Mouse (Mus musculus) intestine, postnatal 0 days (tissue): ENCODE data around the gene Pax5. TPM values are rescaled to one million over a fixed set of nuclear protein-coding genes. Genes with fewer than 3 reads are reported as not detected.

Experiments
- ATAC-seq: fragments of 200-750 bp; cut with Nextera tagmentation; 2 replicates; pipeline ENCODE4 v1.8.0; 2017; ENCODE audit warnings: mild to moderate bottlenecking, moderate TSS enrichment, moderate library complexity
- H3K27ac ChIP-seq: fragments of 300-500 bp; sonication (generic); 2 replicates; pipeline ENCODE4 v1.5.1; 2014; ENCODE audit warnings: mild to moderate bottlenecking, low read depth, low read length, moderate library complexity
- H3K27me3 ChIP-seq: fragments of 300-500 bp; sonication (generic); replicated peaks from 2 replicates; pipeline ENCODE4 v1.6.1; 2014; ENCODE audit warnings: low read length, mixed read lengths; ENCODE audit not compliant: control insufficient read depth, insufficient read depth
- H3K36me3 ChIP-seq: fragments of 300-500 bp; sonication (generic); 2 replicates; pipeline ENCODE4 v1.6.1; 2014; ENCODE audit warnings: mild to moderate bottlenecking, moderate library complexity; ENCODE audit not compliant: control insufficient read depth, insufficient read depth
- H3K4me1 ChIP-seq: fragments of 300-500 bp; sonication (generic); replicated peaks from 2 replicates; pipeline ENCODE4 v1.6.1; 2014; ENCODE audit warnings: antibody characterized with exemption, low read length, mixed read lengths; ENCODE audit not compliant: control insufficient read depth, insufficient read depth
- H3K4me2 ChIP-seq: fragments of 300-500 bp; sonication (generic); replicated peaks from 2 replicates; pipeline ENCODE4 v1.6.1; 2014; ENCODE audit warnings: low read depth, mild to moderate bottlenecking, moderate library complexity
- H3K4me3 ChIP-seq: fragments of 300-500 bp; sonication (generic); 2 replicates; pipeline ENCODE4 v1.5.1; 2014; ENCODE audit warnings: low read depth, low read length
- H3K9ac ChIP-seq: fragments of 300-500 bp; sonication (generic); 2 replicates; pipeline ENCODE4 v1.6.1; 2014; ENCODE audit warnings: mild to moderate bottlenecking, low read depth, low read length
- H3K9me3 ChIP-seq: fragments of 300-500 bp; sonication (generic); 2 replicates; pipeline ENCODE4 v1.6.1; 2016; ENCODE audit warnings: mixed run types; ENCODE audit not compliant: control insufficient read depth
- CTCF ChIP-seq: sonication (generic); IDR thresholded peaks from 2 replicates; pipeline ENCODE4 v1.5.1; 2016; ENCODE audit warnings: low read depth, mild to moderate bottlenecking, control low read depth, antibody characterized with exemption, moderate library complexity
- WGBS: fragments of 180-500 bp; shearing (Covaris S2); extraction: QIAGEN DNeasy Blood & Tissue Kit; methylation state at CpG from one replicate; pipeline ENCODE4 v1.1.7; 2014; 5-methylcytosine and 5-hydroxymethylcytosine counted together
- polyA plus RNA-seq: library from polyadenylated mRNA; unstranded; fragments of >200 nt; fragmentation: Nextera tagmentation; extraction: Ambion mirVana; gene quantifications from 2 replicates; pipeline ENCODE4 v1.2.1, GENCODE M21; 2015

Gene Pax5
- polyA plus RNA-seq, 1 experiment from 2014 or later: 0.01 TPM

- Histone ChIP-seq H3K27ac (no peak overlapping the region), H3K36me3 (no peaks in the 10 kb centered on the region), H3K4me1 (no peaks in the 10 kb centered on the region), H3K4me2 (no peak overlapping the region), H3K9me3 (no peaks in the 10 kb centered on the region), H3K27me3 (no peaks in the 10 kb centered on the region; the same call in 1 of the 2 replicates), H3K9ac (no peak overlapping the region), H3K4me3 (no peak overlapping the region)
- 95% methylated on average over 9 of the region's 9 CpGs for WGBS
- no peak for ATAC-seq
- peak; percentile 7; the same call in 1 of the 2 replicates for TF ChIP-seq CTCF
Observed at GRCm38 (mm10) chr4:44556586-44557281, 153.6 kb downstream of the Pax5 start.

- Histone ChIP-seq H3K27ac (no peak overlapping the region), H3K27me3 (no peaks in the 10 kb centered on the region; the same call in 1 of the 2 replicates), H3K4me3 (no peak overlapping the region), H3K4me2 (no peak overlapping the region), H3K4me1 (no peaks in the 10 kb centered on the region), H3K36me3 (no peaks in the 10 kb centered on the region), H3K9me3 (no peaks in the 10 kb centered on the region), H3K9ac (no peak overlapping the region)
- WGBS: 74% methylated on average over 9 of the region's 9 CpGs
- no peak for TF ChIP-seq CTCF
- ATAC-seq: no peak
Observed at GRCm38 (mm10) chr4:44555576-44555975, 154.7 kb downstream of the Pax5 start.

- no peak overlapping the region for H3K9ac ChIP-seq
- H3K4me3 ChIP-seq: no peak overlapping the region
- no peak for TF ChIP-seq CTCF
- H3K4me2 ChIP-seq: no peak overlapping the region
- H3K27me3 ChIP-seq: no peaks in the 10 kb centered on the region
- WGBS: 75% methylated on average over 12 of the region's 12 CpGs
- ATAC-seq: no peak
- no peaks in the 10 kb centered on the region for H3K36me3 ChIP-seq
- H3K27ac ChIP-seq: no peak overlapping the region
- no peaks in the 10 kb centered on the region for H3K4me1 ChIP-seq
- H3K9me3 ChIP-seq: no peaks in the 10 kb centered on the region
Observed at GRCm38 (mm10) chr4:44551470-44551869, 158.8 kb downstream of the Pax5 start.

- 58% methylated on average over 7 of the region's 7 CpGs for WGBS
- no peak overlapping the region for H3K4me3 ChIP-seq
- H3K9ac ChIP-seq: no peak overlapping the region
- no peak overlapping the region for H3K4me2 ChIP-seq
- H3K9me3 ChIP-seq: no peaks in the 10 kb centered on the region
- no peaks in the 10 kb centered on the region for H3K27me3 ChIP-seq
- ATAC-seq: no peak
- H3K4me1 ChIP-seq: no peaks in the 10 kb centered on the region
- TF ChIP-seq CTCF: no peak
- H3K36me3 ChIP-seq: no peaks in the 10 kb centered on the region
- no peak overlapping the region for H3K27ac ChIP-seq
Observed at GRCm38 (mm10) chr4:44549029-44549428, 161.3 kb downstream of the Pax5 start.

- no peak overlapping the region for H3K4me2 ChIP-seq
- TF ChIP-seq CTCF: no peak
- ATAC-seq: no peak
- no peak overlapping the region for H3K9ac ChIP-seq
- no peaks in the 10 kb centered on the region for H3K36me3 ChIP-seq
- no peaks in the 10 kb centered on the region for H3K4me1 ChIP-seq
- no peak overlapping the region for H3K27ac ChIP-seq
- H3K27me3 ChIP-seq: no peaks in the 10 kb centered on the region
- no peaks in the 10 kb centered on the region for H3K9me3 ChIP-seq
- WGBS: 19% methylated on average over 8 of the region's 8 CpGs
- no peak overlapping the region for H3K4me3 ChIP-seq
Observed at GRCm38 (mm10) chr4:44545669-44546068, 164.6 kb downstream of the Pax5 start.

- ATAC-seq: no peak
- H3K9me3 ChIP-seq: no peaks in the 10 kb centered on the region
- no peak overlapping the region for H3K4me3 ChIP-seq
- H3K27ac ChIP-seq: no peak overlapping the region
- no peak for TF ChIP-seq CTCF
- no peaks in the 10 kb centered on the region for H3K36me3 ChIP-seq
- H3K9ac ChIP-seq: no peak overlapping the region
- H3K4me1 ChIP-seq: no peaks in the 10 kb centered on the region
- 60% methylated on average over 1 of the region's 1 CpGs for WGBS
- no peaks in the 10 kb centered on the region for H3K27me3 ChIP-seq
- H3K4me2 ChIP-seq: no peak overlapping the region
Observed at GRCm38 (mm10) chr4:44544495-44544894, 165.8 kb downstream of the Pax5 start.
